In the genomic region with DNA sequence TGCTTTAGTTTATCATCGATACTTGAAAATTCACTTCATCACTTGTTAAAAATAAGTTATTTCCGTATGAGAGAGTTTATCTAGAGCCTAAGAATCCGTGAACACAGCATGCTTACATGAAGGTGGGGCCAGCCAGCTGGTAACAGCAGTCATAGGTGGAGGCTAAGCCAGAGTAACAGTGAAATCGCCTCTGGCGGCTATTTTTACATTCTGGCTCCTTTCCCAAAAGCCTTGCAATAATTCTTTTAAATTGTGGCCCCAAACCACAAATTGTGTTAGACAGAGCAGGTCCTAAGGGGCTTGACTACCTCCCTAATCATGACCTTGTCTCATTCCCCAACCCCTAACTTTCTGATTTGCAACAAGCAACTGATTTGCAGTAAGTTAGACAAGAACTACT, we compare ENCODE assay signal across 24 mouse cellular contexts. TPM values are rescaled to one million over a fixed set of nuclear protein-coding genes. Genes with fewer than 3 reads are reported as not detected.
A peak's percentile ranks its signal among the peaks of the same experiment; 100 is the strongest.
DNase-seq lines count a peak whose midpoint lies in the region; TF ChIP-seq lines count a peak whose summit lies in the region.
"Had no signal": no experiment of that assay in that cellular context is flagged by ENCODE, and none has a peak within 500 bp of the region (broad histone marks: within the 10 kb centered on the region; RNA-seq: fewer than 3 reads in every experiment).

No protein-coding gene starts in this region.

- DNase-seq in kidney, adult 2 months: peak; percentile 2
- no peak for DNase-seq in kidney, adult 18-20 months
- DNase-seq in NIH3T3 (ENCODE audit: low read depth): peak; percentile 62
- DNase-seq in adrenal gland, postnatal 10 days: peak; percentile 62
- no peak for DNase-seq in cerebellum, adult 8-10 months
- no peak for DNase-seq in lung, postnatal 10 days
- DNase-seq: B cell, adult 2 months; cerebellum, adult 2 months; cerebellum, postnatal 14 days; embryo, embryonic 11 days; kidney, adult 8-10 months had no signal

- WGBS in kidney, adult 2 months: 64% methylated on average over 5 of the region's 5 CpGs

- no peak for TF ChIP-seq CTCF in kidney, adult 2 months (conservative IDR thresholded peaks at IDR 0.05; ENCODE audit: insufficient read depth, insufficient read length, low read depth, low read length)

- no peaks in the 10 kb centered on the region for H3K27me3 ChIP-seq in kidney, adult 2 months (replicated peaks; ENCODE audit: control insufficient read depth, insufficient read depth, low read length)
- H3K27me3 ChIP-seq: forebrain, embryonic 15.5 days had no signal

- H3K4me3 ChIP-seq in kidney, adult 2 months (ENCODE audit: insufficient read depth, low read depth, low read length): no peak overlapping the region
- H3K4me3 ChIP-seq: embryonic facial prominence, embryonic 15.5 days; erythroblast, embryonic 14.5 days; forebrain, embryonic 10.5 days; forebrain, embryonic 15.5 days; heart, embryonic 10.5 days; heart, embryonic 15.5 days; hindbrain, embryonic 10.5 days; intestine, embryonic 15.5 days had no signal

- no peaks in the 10 kb centered on the region for H3K36me3 ChIP-seq in kidney, adult 2 months (ENCODE audit: control insufficient read depth, insufficient read depth, low read length)
- H3K36me3 ChIP-seq: embryonic facial prominence, embryonic 15.5 days; forebrain, embryonic 10.5 days; forebrain, embryonic 15.5 days; G1E; heart, embryonic 10.5 days; heart, embryonic 15.5 days; hindbrain, embryonic 10.5 days; intestine, embryonic 15.5 days had no signal

- no peak for TF ChIP-seq POLR2A in kidney, adult 2 months (IDR thresholded peaks at IDR 0.05; ENCODE audit: low read depth, low read length)

- H3K4me1 ChIP-seq in kidney, adult 2 months (ENCODE audit: control insufficient read depth, insufficient read depth, low read length): 0 out of 2 replicates have a peak, but pooled peaks cover 5% of the 10 kb centered on the region

- H3K27ac ChIP-seq in kidney, adult 2 months (ENCODE audit: insufficient read depth, low read depth, low read length): no peak overlapping the region
- H3K27ac ChIP-seq: embryonic facial prominence, embryonic 15.5 days; forebrain, embryonic 10.5 days; forebrain, embryonic 15.5 days; heart, embryonic 10.5 days; heart, embryonic 15.5 days; hindbrain, embryonic 10.5 days; hindbrain, embryonic 14.5 days; intestine, embryonic 15.5 days had no signal

RNA-seq across cellular contexts. Expression of gene Acvr1c, which starts 4.8 kb away (rescaled TPM):
- 0.53 and 1.6 TPM in 2 replicates for polyA plus RNA-seq in kidney, adult 2 months (2012; rRNA removed)
- 10 to 100 TPM; 36.1 to 36.2 TPM for total RNA-seq in adrenal gland, postnatal 10 days (2021)
- total RNA-seq: common myeloid progenitor, adult 5-6 weeks had no signal
- polyA plus RNA-seq: embryonic facial prominence, embryonic 11.5 days; erythroblast, embryonic 14.5 days; G1E; Patski had no signal

Comparison
In these comparisons a context has a peak if more than half of its experiments do, and no peak if none do; other contexts are left out.
1. DNase-seq: peak in kidney, adult 2 months (single experiment), NIH3T3 (single experiment) and adrenal gland, postnatal 10 days (single experiment); none in kidney, adult 18-20 months (single experiment), cerebellum, adult 8-10 months (single experiment) and lung, postnatal 10 days (single experiment).